Mouse (Mus musculus) heart, adult 11 months (tissue): ENCODE data around the gene Cyp2c37.
"Not testable (repeated sequence)": the region's sequence is repeated elsewhere in the genome, so short reads cannot be mapped to it uniquely, and the experiment has no call there.

ENCODE experiments used
- DNase-seq: peaks from one replicate; pipeline ENCODE4 v3.0.0; 2022

The Cyp2c37 gene

GRCm38 (mm10) chr19:39992140-39992539 lies at the start of gene Cyp2c37:
TSS of gene Cyp2c37 (plus strand) at chr19:39992424.
- DNase-seq, result not testable (repeated sequence)

- DNase-seq, result not testable (repeated sequence)
Measured at GRCm38 (mm10) chr19:39960861-39961260, 31.4 kb upstream of the Cyp2c37 start.

GRCm38 (mm10) chr19:39971096-39971495 lies 21.1 kb upstream of the Cyp2c37 start:
- DNase-seq, result not testable (repeated sequence)

- DNase-seq, result no peak
Measured at GRCm38 (mm10) chr19:39989471-39989870, 2.8 kb upstream of the Cyp2c37 start.
